Mouse (Mus musculus): ENCODE data around the gene Rbl2.

- TF ChIP-seq POLR2A (IDR thresholded peaks at IDR 0.05; ENCODE audit: low read depth, low read length) (no peak), CTCF (IDR thresholded peaks at IDR 0.05; ENCODE audit: extremely low read depth, insufficient read depth, insufficient read length, insufficient replicate concordance) (no peak)
Measured at GRCm38 (mm10) chr8:91154564-91154963, 84.7 kb downstream of the Rbl2 start.
